Mouse (Mus musculus) 3134 (cell line): ENCODE results near the gene Dnajc2.
"Not testable (repeated sequence)": the region's sequence is repeated elsewhere in the genome, so short reads cannot be mapped to it uniquely, and the experiment has no call there.

ENCODE experiments used
- DNase-seq: peaks from one replicate; pipeline ENCODE4 v3.0.0-alpha.2; 2011; ENCODE audit warnings: low spot score; ENCODE audit not compliant: insufficient read length; ENCODE audit errors: extremely low read depth

Gene Dnajc2

GRCm38 (mm10) chr5:21744651-21745050 lies 40.4 kb downstream of the Dnajc2 start:
- no peak for DNase-seq

DNA sequence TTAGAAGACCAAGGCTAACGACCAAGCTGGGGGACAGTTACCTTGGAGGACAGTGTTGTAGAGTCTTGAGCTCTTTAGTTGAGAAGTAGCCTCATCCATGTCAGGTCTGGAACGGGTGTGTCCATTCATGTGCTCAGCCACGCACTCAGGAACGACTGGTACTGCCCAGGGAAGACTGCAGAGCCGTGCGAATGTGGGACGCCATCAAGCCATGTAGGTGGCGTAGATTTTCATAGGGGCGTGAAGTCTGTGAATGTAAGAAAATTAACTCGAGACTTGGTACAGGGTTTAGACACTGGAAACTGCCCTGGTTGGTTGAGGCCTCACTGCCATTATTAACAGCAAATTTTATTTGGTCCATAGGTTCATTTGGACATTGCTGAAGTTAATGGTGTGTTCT lies 41.4 kb downstream of the Dnajc2 start:
- DNase-seq, result no peak

- DNase-seq, result no peak
These were observed 45.2 kb downstream of the Dnajc2 start for GRCm38 (mm10) chr5:21739881-21740280.

GRCm38 (mm10) chr5:21739120-21739519 lies 45.9 kb downstream of the Dnajc2 start:
- no peak for DNase-seq

DNA sequence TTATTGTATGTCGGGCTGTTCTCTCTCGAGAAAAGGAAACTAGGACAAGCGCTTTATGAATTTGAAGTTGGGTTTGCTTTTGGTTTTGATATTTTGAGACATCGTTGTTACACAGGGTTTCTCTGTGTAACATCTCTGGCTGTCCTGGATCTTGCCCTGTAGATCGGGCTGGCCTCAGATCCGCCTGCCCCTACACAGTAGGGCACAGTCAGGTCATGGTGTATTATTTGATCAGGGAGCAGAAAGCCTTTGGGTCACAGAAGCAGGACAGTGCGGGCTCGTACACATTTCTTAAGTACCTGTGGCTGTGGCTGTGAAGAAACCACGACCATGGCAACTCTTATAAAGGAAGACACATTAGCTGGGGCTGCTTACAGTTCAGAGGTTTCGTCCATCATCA lies 47.4 kb downstream of the Dnajc2 start:
- no peak for DNase-seq

DNA sequence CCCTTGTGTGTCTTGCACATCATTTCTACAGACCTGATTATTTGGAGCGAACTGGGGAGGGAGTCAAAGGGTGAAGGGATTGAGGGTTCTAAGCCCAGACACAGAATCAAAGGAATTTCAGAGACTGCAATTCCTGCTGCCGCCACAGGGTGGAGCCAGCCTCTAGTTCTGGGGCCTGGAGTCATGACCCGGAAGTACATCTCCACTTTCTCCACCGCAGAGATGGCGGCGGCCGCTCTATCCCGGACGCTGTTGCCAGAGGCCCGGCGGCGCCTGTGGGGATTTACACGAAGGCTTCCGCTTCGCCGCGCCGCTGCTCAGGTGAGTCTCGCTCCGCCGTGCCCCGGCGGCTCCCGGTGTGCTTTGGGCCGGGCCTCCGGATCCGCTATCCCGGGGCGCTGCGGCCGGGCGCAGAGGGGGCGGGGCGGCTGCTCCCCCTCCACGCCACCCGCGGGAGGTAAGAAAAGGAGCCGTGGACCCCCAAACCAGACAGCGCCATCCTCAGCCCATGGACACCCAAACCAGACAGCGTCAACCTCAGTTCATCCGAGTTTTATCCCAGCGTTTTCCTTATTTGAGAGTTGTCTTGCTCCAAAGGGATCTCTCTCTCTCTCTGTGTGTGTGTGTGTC lies 48.0 kb downstream of the Dnajc2 start, which contains the start of gene Pmpcb:
Pmpcb (plus strand) TSS at position 186 of the 630 bp plus-strand sequence.
- DNase-seq, result peak; percentile 75

GRCm38 (mm10) chr5:21736046-21736445 lies 49.0 kb downstream of the Dnajc2 start:
- DNase-seq, result no peak

DNA sequence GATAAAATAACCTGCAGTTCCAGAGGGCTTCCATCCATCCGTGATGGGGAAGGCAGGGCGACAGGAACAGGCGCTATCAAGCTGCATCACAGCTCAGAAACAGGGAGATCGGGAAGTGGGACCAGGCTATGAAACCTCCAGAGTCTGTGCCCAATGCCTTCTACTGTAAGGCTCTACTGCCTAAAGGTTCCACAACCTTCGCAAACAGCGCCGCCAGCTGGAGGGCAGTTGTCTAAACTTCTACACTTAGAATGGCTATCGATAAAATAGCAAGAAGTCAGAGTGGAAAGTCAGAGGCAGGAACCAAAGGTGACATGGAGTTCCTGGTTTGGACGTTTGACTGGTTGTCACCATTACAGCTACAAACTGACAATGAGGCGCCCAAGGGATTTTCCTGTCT lies 49.5 kb downstream of the Dnajc2 start:
- DNase-seq, result peak; percentile 36

DNA sequence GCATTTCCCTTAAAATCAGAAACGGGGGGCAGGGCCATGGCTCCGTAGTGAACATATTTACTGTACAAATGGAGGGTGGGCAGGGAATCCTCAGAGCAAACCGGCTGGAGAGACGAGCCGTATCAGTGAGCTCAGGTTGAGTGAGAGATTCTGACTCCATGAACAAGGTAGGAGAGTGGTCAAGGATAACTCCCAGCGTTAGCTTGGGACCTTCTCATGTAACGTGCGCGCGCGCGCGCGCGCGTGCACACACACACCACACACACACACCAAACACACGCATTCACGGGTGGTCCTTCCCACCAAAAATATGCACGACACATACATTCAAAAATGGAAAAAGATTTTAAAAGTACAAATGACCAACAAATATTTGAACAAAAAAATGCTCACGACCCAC lies 50.0 kb downstream of the Dnajc2 start:
- DNase-seq, result no peak

DNA sequence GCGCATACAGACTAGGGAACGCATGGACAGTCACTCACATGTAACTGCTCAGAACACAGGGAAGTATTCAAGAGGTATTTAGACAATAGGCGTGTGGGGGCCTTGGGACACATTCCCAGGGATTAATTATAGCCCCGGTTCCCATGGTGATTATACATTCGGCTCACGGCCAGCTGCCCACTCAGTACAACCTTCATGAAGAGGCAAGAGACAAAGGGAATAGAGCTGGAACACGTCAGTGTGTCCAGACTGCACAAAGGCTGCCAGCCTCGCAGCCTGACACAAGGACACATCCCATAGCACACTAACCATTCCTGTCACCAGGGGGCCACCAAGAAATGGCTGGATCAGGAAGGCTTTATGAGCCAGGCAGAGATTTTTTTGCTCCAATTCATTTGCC lies 52.1 kb downstream of the Dnajc2 start:
- DNase-seq, result peak; percentile 61

GRCm38 (mm10) chr5:21732177-21732911 lies 52.7 kb downstream of the Dnajc2 start:
- DNase-seq, result no peak

DNA sequence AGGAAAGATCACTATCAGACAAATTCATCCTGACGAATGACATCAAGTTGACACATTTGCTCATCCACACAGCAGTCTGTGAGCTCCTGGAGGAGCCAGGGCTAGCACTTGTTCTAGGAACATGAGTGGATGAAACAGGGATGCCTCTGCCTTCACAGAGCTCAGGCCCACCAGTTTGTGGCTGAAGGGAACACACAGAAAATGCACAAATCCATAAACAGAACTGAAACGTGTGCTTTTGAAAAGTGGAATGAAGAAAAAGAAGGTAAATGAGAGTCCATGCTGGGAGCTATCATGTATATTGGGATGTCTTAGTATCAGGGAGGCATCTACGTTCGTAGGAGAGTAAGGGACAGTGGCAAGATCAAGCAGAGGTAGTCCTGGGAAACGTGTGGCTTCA lies 55.9 kb downstream of the Dnajc2 start:
- DNase-seq, result no peak

- no peak for DNase-seq
These were observed 60.2 kb downstream of the Dnajc2 start for GRCm38 (mm10) chr5:21724872-21725271.

GRCm38 (mm10) chr5:21724427-21724826 lies 60.6 kb downstream of the Dnajc2 start:
- DNase-seq, result no peak

- no peak for DNase-seq
These were observed 65.8 kb downstream of the Dnajc2 start for GRCm38 (mm10) chr5:21719209-21719608.

DNA sequence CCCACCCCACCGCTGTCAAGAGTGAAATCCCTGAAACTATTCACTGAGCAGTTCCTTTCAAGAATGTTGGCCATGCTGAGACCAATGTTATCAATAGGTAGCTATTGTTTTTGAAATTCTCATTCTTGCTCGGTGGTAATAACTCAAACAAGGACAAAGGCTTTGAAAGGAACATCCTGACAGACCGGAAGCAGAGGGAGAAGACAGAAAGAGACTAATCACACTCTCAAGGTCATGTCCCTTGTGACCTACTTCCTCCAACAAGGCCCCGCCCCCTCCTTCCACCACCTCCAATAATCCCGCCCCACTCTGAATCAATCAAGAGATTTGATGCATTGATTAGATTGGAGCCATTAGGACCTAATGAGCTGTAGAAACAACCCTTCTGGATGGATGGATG lies 66.5 kb downstream of the Dnajc2 start:
- DNase-seq, result no peak

DNA sequence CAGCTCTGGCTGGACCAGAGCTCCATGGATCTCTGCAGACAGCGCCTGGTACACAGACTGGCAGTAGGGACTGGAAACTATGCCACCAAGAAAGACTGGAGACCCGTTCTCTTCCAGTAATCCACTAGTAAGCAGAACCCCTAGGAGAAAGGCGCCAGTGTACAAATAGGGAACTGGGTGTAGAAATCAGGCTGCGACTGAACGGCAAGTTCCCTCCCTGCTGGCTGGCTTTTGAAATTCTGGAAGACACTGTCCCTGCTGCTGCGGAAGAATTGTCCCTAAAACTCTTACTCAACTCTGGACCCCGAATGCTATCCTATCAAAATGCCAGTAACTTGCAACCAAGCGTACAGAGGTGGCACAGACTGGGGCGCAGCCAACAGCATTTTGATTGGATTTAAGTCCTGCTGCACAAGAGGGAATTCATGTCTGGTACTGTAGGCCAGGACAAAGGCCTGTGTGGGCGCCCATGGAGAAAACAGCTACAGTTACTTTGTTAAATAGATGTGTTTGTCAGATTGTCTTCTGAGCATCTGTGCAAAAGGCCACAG lies 67.8 kb downstream of the Dnajc2 start:
- no peak for DNase-seq

DNA sequence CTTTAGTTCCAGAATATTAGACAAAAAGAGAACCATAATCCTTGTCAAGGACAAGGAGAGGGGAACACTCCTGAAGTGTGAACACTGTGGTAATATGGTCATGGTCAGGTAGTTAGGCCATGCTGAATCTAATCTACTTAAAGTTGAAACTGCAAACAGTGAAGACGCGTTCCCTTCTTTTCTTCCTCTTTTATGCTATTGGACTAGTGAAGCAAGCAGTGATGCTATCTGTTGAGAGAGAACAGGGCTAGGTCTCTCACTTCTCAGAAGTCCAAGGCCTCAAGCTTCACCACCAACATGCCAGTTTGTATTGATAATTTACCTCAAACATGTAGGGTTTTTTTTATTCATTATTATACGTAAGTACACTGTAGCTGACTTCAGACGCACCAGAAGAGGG lies 70.6 kb downstream of the Dnajc2 start:
- no peak for DNase-seq

GRCm38 (mm10) chr5:21712127-21712715 lies 72.8 kb downstream of the Dnajc2 start:
- DNase-seq, result no peak

GRCm38 (mm10) chr5:21708011-21708410 lies 77.0 kb downstream of the Dnajc2 start:
- not testable (repeated sequence) for DNase-seq
